Mouse (Mus musculus) liver, adult 2 months (tissue): ENCODE data around the gene Slc3a1.

Experiments used
- CTCF ChIP-seq: fragments of 200-500 bp; IDR thresholded peaks from 2 replicates; pipeline ENCODE4 v1.5.1; 2011; ENCODE audit warnings: low read depth, low read length, control low read depth
- POLR2A ChIP-seq: fragments of 200-500 bp; IDR thresholded peaks from 2 replicates; pipeline ENCODE4 v1.6.1; 2011; ENCODE audit warnings: low read length, control low read depth; ENCODE audit not compliant: insufficient read depth; ENCODE audit errors: extremely low read depth

- TF ChIP-seq CTCF (no peak), POLR2A (no peak)
Measured at GRCm38 (mm10) chr17:85033087-85033486, 4.9 kb downstream of the Slc3a1 start.
